Mouse (Mus musculus) C2C12 (cell line): ENCODE results near the gene Scyl1. TPM values are rescaled to one million over a fixed set of nuclear protein-coding genes. Genes with fewer than 3 reads are reported as not detected.

Experiments used
- H3K27me3 ChIP-seq: one replicate; pipeline ENCODE4 v1.6.1; 2011; ENCODE audit not compliant: control insufficient read depth, insufficient read depth, insufficient read length
- H3K36me3 ChIP-seq: one replicate; pipeline ENCODE4 v1.6.1; 2011; ENCODE audit not compliant: control insufficient read depth, insufficient read depth
- H3K4me3 ChIP-seq: one replicate; pipeline ENCODE4 v1.5.1; 2011; ENCODE audit warnings: mild to moderate bottlenecking, control low read depth; ENCODE audit not compliant: poor library complexity, insufficient read depth, severe bottlenecking
- H3K79me2 ChIP-seq: one replicate; pipeline ENCODE4 v1.6.1; 2011; ENCODE audit not compliant: control insufficient read depth, insufficient read depth
- H3K79me3 ChIP-seq: one replicate; pipeline ENCODE4 v1.6.1; 2011; ENCODE audit warnings: low read depth, control low read depth
- H3ac ChIP-seq: one replicate; pipeline ENCODE3; 2011; ENCODE audit warnings: low read depth; ENCODE audit not compliant: control insufficient read depth, insufficient read length
- CEBPB ChIP-seq: IDR thresholded peaks from one replicate; pipeline ENCODE4 v1.6.1; 2011; ENCODE audit warnings: low read depth, mild to moderate bottlenecking, control low read depth, moderate library complexity
- CTCF ChIP-seq: IDR thresholded peaks from one replicate; pipeline ENCODE4 v1.5.1; 2011; ENCODE audit not compliant: control insufficient read depth, insufficient read depth, insufficient read length
- FOSL1 ChIP-seq: IDR thresholded peaks from one replicate; pipeline ENCODE4 v1.8.0; 2011; ENCODE audit warnings: mild to moderate bottlenecking, low read length; ENCODE audit not compliant: poor library complexity, insufficient read depth, severe bottlenecking
- MAX ChIP-seq: IDR thresholded peaks from one replicate; pipeline ENCODE4 v1.6.1; 2011; ENCODE audit warnings: mild to moderate bottlenecking, control low read depth
- MYOD1 ChIP-seq: IDR thresholded peaks from one replicate; pipeline ENCODE4 v1.6.1; 2011; ENCODE audit warnings: low read depth; ENCODE audit not compliant: control insufficient read depth, insufficient read length
- MYOG ChIP-seq: IDR thresholded peaks from one replicate; pipeline ENCODE4 v1.6.1; 2011; ENCODE audit not compliant: control insufficient read depth, insufficient read length; ENCODE audit errors: extremely low read depth
- USF1 ChIP-seq: IDR thresholded peaks from one replicate; pipeline ENCODE4 v1.6.1; 2011; ENCODE audit warnings: low read depth, mild to moderate bottlenecking, control low read depth, moderate library complexity
- polyA plus RNA-seq: library from polyadenylated mRNA; unstranded; fragments of >200 nt; fragmentation: generic; extraction: Trizol; gene quantifications from one replicate; pipeline ENCODE4 v1.2.1, GENCODE M21; 2012; ENCODE audit warnings: missing spikeins

Gene Scyl1
- polyA plus RNA-seq, 1 experiment: 69.6 TPM

GRCm38 (mm10) chr19:5802011-5802786 lies 31.0 kb upstream of the Scyl1 start:
- Histone ChIP-seq H3K79me2 (peaks cover 65% of the 10 kb centered on the region), H3K79me3 (peaks cover 51% of the 10 kb centered on the region), H3K4me3 (peak overlapping the region; percentile 98), H3K36me3 (peaks cover 42% of the 10 kb centered on the region), H3ac (peak overlapping the region; percentile 84), H3K27me3 (no peaks in the 10 kb centered on the region)
- TF ChIP-seq CTCF (no peak), MAX (peak; percentile 69), FOSL1 (no peak)

- Histone ChIP-seq H3K36me3 (peaks cover 49% of the 10 kb centered on the region), H3ac (peak overlapping the region; percentile 90), H3K79me3 (peaks cover 58% of the 10 kb centered on the region), H3K27me3 (no peaks in the 10 kb centered on the region), H3K79me2 (peaks cover 72% of the 10 kb centered on the region), H3K4me3 (peak overlapping the region; percentile 98)
- TF ChIP-seq CTCF (no peak), MYOG (no peak), CEBPB (no peak), USF1 (no peak), MYOD1 (no peak), FOSL1 (no peak), MAX (no peak)
Measured at GRCm38 (mm10) chr19:5801432-5801964, 30.3 kb upstream of the Scyl1 start.

- Histone ChIP-seq H3K4me3 (peak overlapping the region; percentile 98), H3K36me3 (peaks cover 56% of the 10 kb centered on the region), H3K27me3 (no peaks in the 10 kb centered on the region), H3K79me2 (peaks cover 79% of the 10 kb centered on the region), H3ac (peak overlapping the region; percentile 90), H3K79me3 (peaks cover 65% of the 10 kb centered on the region)
- TF ChIP-seq MAX (peak; percentile 45), FOSL1 (no peak)
Measured at GRCm38 (mm10) chr19:5800632-5801431, 29.6 kb upstream of the Scyl1 start.

- Histone ChIP-seq H3K36me3 (peaks cover 61% of the 10 kb centered on the region), H3K79me2 (peaks cover 84% of the 10 kb centered on the region), H3K27me3 (no peaks in the 10 kb centered on the region), H3K79me3 (peaks cover 65% of the 10 kb centered on the region), H3K4me3 (peak overlapping the region; percentile 98), H3ac (peak overlapping the region; percentile 90)
- TF ChIP-seq MYOG: no peak
- TF ChIP-seq MAX: no peak
- no peak for TF ChIP-seq USF1
- TF ChIP-seq CTCF: no peak
- TF ChIP-seq MYOD1: no peak
- no peak for TF ChIP-seq FOSL1
- no peak for TF ChIP-seq CEBPB
Measured at GRCm38 (mm10) chr19:5800350-5800631, 29.1 kb upstream of the Scyl1 start.

GRCm38 (mm10) chr19:5799566-5800349 lies 28.5 kb upstream of the Scyl1 start:
- Histone ChIP-seq H3K4me3 (peak overlapping the region; percentile 98), H3K27me3 (no peaks in the 10 kb centered on the region), H3K36me3 (peaks cover 65% of the 10 kb centered on the region), H3K79me3 (peaks cover 65% of the 10 kb centered on the region), H3K79me2 (peaks cover 87% of the 10 kb centered on the region), H3ac (peak overlapping the region; percentile 90)
- TF ChIP-seq MYOD1 (no peak), CEBPB (no peak), MAX (no peak), MYOG (no peak), CTCF (no peak)
